Mouse (Mus musculus) limb, embryonic 14.5 days (tissue): ENCODE results near the gene Htra2. TPM values are rescaled to one million over a fixed set of nuclear protein-coding genes. Genes with fewer than 3 reads are reported as not detected.

ENCODE experiments used
- ATAC-seq: fragments of 200-750 bp; cut with Nextera tagmentation; 2 replicates; pipeline ENCODE4 v1.8.0; 2017; ENCODE audit warnings: low read depth, moderate number of reproducible peaks, moderate TSS enrichment; ENCODE audit not compliant: low FRiP score
- DNase-seq: peaks from one replicate; pipeline ENCODE4 v3.0.0-alpha.2; 2015; ENCODE audit warnings: low spot score
- H3K27ac ChIP-seq: fragments of 300-500 bp; sonication (generic); replicated peaks from 2 replicates; pipeline ENCODE4 v1.5.1; 2014; ENCODE audit warnings: low read depth, mild to moderate bottlenecking, low read length, moderate library complexity, mixed read lengths
- H3K27me3 ChIP-seq: fragments of 300-500 bp; sonication (generic); 2 replicates; pipeline ENCODE4 v1.6.1; 2014; ENCODE audit warnings: low read length, mixed read lengths; ENCODE audit not compliant: control insufficient read depth, insufficient read depth
- H3K36me3 ChIP-seq: fragments of 300-500 bp; sonication (generic); 2 replicates; pipeline ENCODE4 v1.6.1; 2014; ENCODE audit warnings: mild to moderate bottlenecking, low read length, moderate library complexity, mixed read lengths; ENCODE audit not compliant: control insufficient read depth, insufficient read depth
- H3K4me1 ChIP-seq: fragments of 300-500 bp; sonication (generic); 2 replicates; pipeline ENCODE4 v1.6.1; 2014; ENCODE audit warnings: antibody characterized with exemption, low read length, mixed read lengths; ENCODE audit not compliant: control insufficient read depth, insufficient read depth
- H3K4me2 ChIP-seq: fragments of 300-500 bp; sonication (generic); replicated peaks from 2 replicates; pipeline ENCODE4 v1.6.1; 2014; ENCODE audit warnings: low read depth, mild to moderate bottlenecking, low read length, moderate library complexity; ENCODE audit not compliant: severe bottlenecking
- H3K4me3 ChIP-seq: fragments of 300-500 bp; sonication (generic); replicated peaks from 2 replicates; pipeline ENCODE4 v1.5.1; 2014; ENCODE audit warnings: low read length
- H3K9ac ChIP-seq: fragments of 300-500 bp; sonication (generic); 2 replicates; pipeline ENCODE4 v1.6.1; 2014; ENCODE audit warnings: mild to moderate bottlenecking, low read depth, low read length, moderate library complexity; ENCODE audit not compliant: severe bottlenecking
- H3K9me3 ChIP-seq: fragments of 300-500 bp; sonication (generic); 2 replicates; pipeline ENCODE4 v1.6.1; 2016; ENCODE audit warnings: low read length; ENCODE audit not compliant: control insufficient read depth
- POLR2A ChIP-seq: fragments of 200-500 bp; IDR thresholded peaks from 2 replicates; pipeline ENCODE4 v1.8.0; 2012; ENCODE audit warnings: inconsistent platforms, mild to moderate bottlenecking, moderate library complexity, borderline replicate concordance; ENCODE audit not compliant: insufficient read depth, insufficient read length; ENCODE audit errors: extremely low read depth
- WGBS: fragments of 180-500 bp; shearing (Covaris S2); extraction: QIAGEN DNeasy Blood & Tissue Kit; methylation state at CpG from one replicate; pipeline ENCODE4 v1.1.7; 2014; 5-methylcytosine and 5-hydroxymethylcytosine counted together
- polyA plus RNA-seq, 2 experiments: library from polyadenylated mRNA; depleted of rRNA in 1 of 2; stranded (reverse) in 1 of 2; unstranded in 1 of 2; fragments of >200 nt; fragmentation: Nextera tagmentation in 1 of 2; extraction: Ambion mirVana in 1 of 2; gene quantifications; 2 replicates each; pipeline versions ENCODE4 v1.2.1 to v1.2.3; 2012 to 2014

The Htra2 gene
- polyA plus RNA-seq, 2 experiments = 48.4 to 99.8 TPM

- Histone ChIP-seq H3K27me3 (no peaks in the 10 kb centered on the region), H3K9ac (no peak overlapping the region), H3K36me3 (no peaks in the 10 kb centered on the region), H3K9me3 (no peaks in the 10 kb centered on the region), H3K4me1 (peaks cover 11% of the 10 kb centered on the region), H3K4me2 (no peak overlapping the region), H3K4me3 (no peak overlapping the region), H3K27ac (no peak overlapping the region)
- ATAC-seq (no peak), DNase-seq (no peak)
- WGBS = 68% methylated on average over 2 of the region's 2 CpGs
- TF ChIP-seq POLR2A = no peak
These were observed 43.3 kb upstream of the Htra2 start for GRCm38 (mm10) chr6:83098411-83098810.

GRCm38 (mm10) chr6:83095968-83096367 is 40.9 kb upstream of the Htra2 start:
- Histone ChIP-seq H3K9me3 (no peaks in the 10 kb centered on the region), H3K36me3 (no peaks in the 10 kb centered on the region), H3K9ac (no peak overlapping the region), H3K27ac (no peak overlapping the region), H3K4me3 (no peak overlapping the region), H3K27me3 (no peaks in the 10 kb centered on the region), H3K4me2 (no peak overlapping the region), H3K4me1 (no peaks in the 10 kb centered on the region)
- no peak for ATAC-seq
- WGBS = 44% methylated on average over 6 of the region's 6 CpGs
- TF ChIP-seq POLR2A = no peak
- no peak for DNase-seq

- WGBS = 43% methylated on average over 6 of the region's 6 CpGs
- H3K27me3 ChIP-seq = peaks cover 17% of the 10 kb centered on the region
- no peaks in the 10 kb centered on the region for H3K4me1 ChIP-seq
- no peaks in the 10 kb centered on the region for H3K36me3 ChIP-seq
- DNase-seq (no peak), ATAC-seq (no peak)
- no peak overlapping the region for H3K4me2 ChIP-seq
- no peak for TF ChIP-seq POLR2A
- no peaks in the 10 kb centered on the region for H3K9me3 ChIP-seq
- no peak overlapping the region for H3K4me3 ChIP-seq
- H3K27ac ChIP-seq = no peak overlapping the region
- no peak overlapping the region for H3K9ac ChIP-seq
These were observed 37.5 kb upstream of the Htra2 start for GRCm38 (mm10) chr6:83092416-83093127.

GRCm38 (mm10) chr6:83087926-83088260 is 32.8 kb upstream of the Htra2 start:
- no peak for TF ChIP-seq POLR2A
- Histone ChIP-seq H3K4me2 (peak overlapping the region; percentile 25; the same call in 1 of the 2 replicates), H3K27ac (no peak overlapping the region), H3K9me3 (no peaks in the 10 kb centered on the region), H3K4me3 (peak overlapping the region; percentile 11), H3K36me3 (no peaks in the 10 kb centered on the region), H3K4me1 (peaks cover 8% of the 10 kb centered on the region; the same call in 1 of the 2 replicates), H3K27me3 (peaks cover 60% of the 10 kb centered on the region), H3K9ac (no peak overlapping the region; the same call in 1 of the 2 replicates)
- DNase-seq (no peak), ATAC-seq (no peak)
- 10% methylated on average over 9 of the region's 9 CpGs for WGBS

DNA sequence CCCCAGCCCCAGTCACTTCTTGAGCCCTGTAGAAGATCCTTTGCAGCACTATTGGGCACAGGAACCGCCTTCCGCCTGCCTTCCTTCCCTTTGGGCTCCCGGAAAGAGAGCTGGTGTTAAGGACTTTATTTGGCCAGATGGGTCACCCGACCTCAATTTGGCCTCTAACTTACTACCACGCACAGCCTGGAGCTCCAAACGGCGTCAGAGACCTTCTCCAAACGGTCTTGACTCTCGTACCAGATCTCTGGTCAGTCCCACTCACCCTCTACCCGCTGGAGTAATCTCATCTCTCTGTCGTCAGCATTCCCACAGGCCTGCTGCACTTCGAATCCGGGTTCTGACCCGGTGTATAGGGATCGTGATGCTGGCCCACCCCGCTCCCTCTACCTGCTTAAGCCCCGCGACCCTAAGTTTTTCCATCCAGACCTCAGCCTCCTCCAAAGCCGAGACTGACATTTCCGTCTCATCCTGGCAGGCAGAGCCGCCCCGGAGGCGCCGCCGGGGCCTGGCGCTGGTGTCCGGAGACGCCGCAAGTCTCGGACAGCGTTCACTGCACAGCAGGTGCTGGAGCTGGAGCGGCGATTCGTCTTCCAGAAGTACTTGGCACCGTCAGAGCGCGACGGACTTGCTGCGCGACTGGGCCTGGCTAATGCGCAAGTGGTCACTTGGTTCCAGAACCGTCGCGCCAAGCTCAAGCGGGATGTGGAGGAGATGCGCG is 32.3 kb upstream of the Htra2 start:
- Histone ChIP-seq H3K27me3 (peaks cover 60% of the 10 kb centered on the region), H3K9me3 (no peaks in the 10 kb centered on the region), H3K4me1 (peaks cover 8% of the 10 kb centered on the region; the same call in 1 of the 2 replicates), H3K27ac (no peak overlapping the region), H3K4me3 (peak overlapping the region; percentile 11), H3K4me2 (peak overlapping the region; percentile 25), H3K36me3 (no peaks in the 10 kb centered on the region; the same call in 1 of the 2 replicates), H3K9ac (peak overlapping the region; percentile 9; the same call in 1 of the 2 replicates)
- ATAC-seq = no peak
- WGBS = 1% methylated on average over 47 of the region's 47 CpGs
- no peak for DNase-seq
- TF ChIP-seq POLR2A = no peak
